ENCODE assay signal across 26 mouse cellular contexts in the genomic region with DNA sequence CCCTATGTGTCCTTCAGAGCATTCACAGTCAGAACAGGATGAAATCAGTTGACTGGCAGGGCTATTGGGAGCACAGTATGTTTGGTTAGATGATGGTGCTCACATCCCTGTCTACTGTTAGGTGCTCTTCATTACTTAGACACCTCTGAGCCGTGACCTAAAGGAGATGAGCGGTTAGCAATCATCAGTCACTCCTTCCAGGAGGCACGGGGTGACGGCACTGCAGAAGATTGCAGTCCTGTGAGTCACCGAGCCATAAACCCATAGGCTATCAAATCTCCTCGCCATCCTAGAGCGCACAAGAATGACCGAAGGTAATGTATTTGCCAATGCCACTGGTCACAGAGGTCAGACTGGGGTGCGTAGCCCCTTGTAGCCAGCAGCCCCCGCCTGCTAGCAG.
DNase-seq lines count a peak whose midpoint lies in the region; ATAC-seq and TF ChIP-seq lines count a peak whose summit lies in the region.
"Had no signal": no experiment of that assay in that cellular context is flagged by ENCODE, and none has a peak within 500 bp of the region (broad histone marks: within the 10 kb centered on the region; RNA-seq: fewer than 3 reads in every experiment).

No protein-coding gene starts in this region.

- no peaks in the 10 kb centered on the region for H3K9me3 ChIP-seq in intestine, embryonic 14.5 days (ENCODE audit: control insufficient read depth, low read length)
- no peaks in the 10 kb centered on the region for H3K9me3 ChIP-seq in intestine, postnatal 0 days (ENCODE audit: control insufficient read depth)
- H3K9me3 ChIP-seq in kidney, embryonic 16.5 days (ENCODE audit: low read length): no peaks in the 10 kb centered on the region
- H3K9me3 ChIP-seq: forebrain, embryonic 13.5 days; heart, embryonic 12.5 days; heart, embryonic 15.5 days; hindbrain, embryonic 10.5 days; hindbrain, embryonic 13.5 days had no signal

- H3K27ac ChIP-seq in intestine, embryonic 14.5 days (ENCODE audit: low read depth): no peak overlapping the region
- no peak overlapping the region for H3K27ac ChIP-seq in intestine, postnatal 0 days (ENCODE audit: low read depth, low read length)
- H3K27ac ChIP-seq in kidney, embryonic 16.5 days (ENCODE audit: low read length): no peak overlapping the region
- H3K27ac ChIP-seq: forebrain, embryonic 10.5 days; forebrain, embryonic 13.5 days; heart, embryonic 15.5 days; hindbrain, embryonic 10.5 days; hindbrain, embryonic 13.5 days had no signal

- H3ac ChIP-seq in myocyte (ENCODE audit: control insufficient read depth, insufficient read length): no peak overlapping the region

- no peak for TF ChIP-seq POLR2A in myocyte (IDR thresholded peaks at IDR 0.05; ENCODE audit: insufficient read length, low read depth)

- no peak overlapping the region for H3K4me3 ChIP-seq in intestine, embryonic 14.5 days (ENCODE audit: low read depth, low read length)
- H3K4me3 ChIP-seq in intestine, postnatal 0 days (ENCODE audit: low read depth, low read length): no peak overlapping the region
- no peak overlapping the region for H3K4me3 ChIP-seq in kidney, embryonic 16.5 days (ENCODE audit: low read length)
- H3K4me3 ChIP-seq in myocyte: no peak overlapping the region
- H3K4me3 ChIP-seq: forebrain, embryonic 10.5 days; forebrain, embryonic 13.5 days; heart, embryonic 12.5 days; heart, embryonic 15.5 days; hindbrain, embryonic 10.5 days; hindbrain, embryonic 13.5 days had no signal

- no peak for TF ChIP-seq CTCF in intestine, postnatal 0 days (IDR thresholded peaks at IDR 0.05; ENCODE audit: low read depth)

- H3K9ac ChIP-seq in intestine, embryonic 14.5 days (ENCODE audit: low read length): no peak overlapping the region
- no peak overlapping the region for H3K9ac ChIP-seq in intestine, postnatal 0 days (ENCODE audit: low read depth, low read length)
- no peak overlapping the region for H3K9ac ChIP-seq in kidney, embryonic 16.5 days (replicated peaks; ENCODE audit: low read length)
- H3K9ac ChIP-seq: forebrain, embryonic 13.5 days; heart, embryonic 12.5 days; heart, embryonic 15.5 days; hindbrain, embryonic 13.5 days had no signal

- no peaks in the 10 kb centered on the region for H3K36me3 ChIP-seq in intestine, embryonic 14.5 days (ENCODE audit: control insufficient read depth, insufficient read depth, low read length)
- H3K36me3 ChIP-seq in intestine, postnatal 0 days (ENCODE audit: control insufficient read depth, insufficient read depth): no peaks in the 10 kb centered on the region
- H3K36me3 ChIP-seq in kidney, embryonic 16.5 days (ENCODE audit: insufficient read depth, low read length): no peaks in the 10 kb centered on the region
- no peaks in the 10 kb centered on the region for H3K36me3 ChIP-seq in myocyte (ENCODE audit: control insufficient read depth, insufficient read depth)
- H3K36me3 ChIP-seq: forebrain, embryonic 10.5 days; G1E; heart, embryonic 12.5 days; heart, embryonic 15.5 days; hindbrain, embryonic 10.5 days; hindbrain, embryonic 13.5 days had no signal

- H3K4me1 ChIP-seq in intestine, embryonic 14.5 days (replicated peaks; ENCODE audit: control insufficient read depth, insufficient read depth, low read length): no peaks in the 10 kb centered on the region; the same call in 1 of the 2 replicates
- H3K4me1 ChIP-seq in intestine, postnatal 0 days (replicated peaks; ENCODE audit: control insufficient read depth, insufficient read depth, low read length): no peaks in the 10 kb centered on the region
- H3K4me1 ChIP-seq in kidney, embryonic 16.5 days (ENCODE audit: insufficient read depth, low read length): peaks cover 17% of the 10 kb centered on the region
- H3K4me1 ChIP-seq: forebrain, embryonic 10.5 days; forebrain, embryonic 13.5 days; heart, embryonic 12.5 days; heart, embryonic 15.5 days; hindbrain, embryonic 10.5 days; hindbrain, embryonic 13.5 days had no signal

- no peak overlapping the region for H3K4me2 ChIP-seq in intestine, embryonic 14.5 days (ENCODE audit: low read length)
- no peak overlapping the region for H3K4me2 ChIP-seq in intestine, postnatal 0 days (replicated peaks; ENCODE audit: low read depth)
- no peak overlapping the region for H3K4me2 ChIP-seq in kidney, embryonic 16.5 days (replicated peaks; ENCODE audit: low read depth, low read length)
- H3K4me2 ChIP-seq in myocyte (ENCODE audit: low read depth): peak overlapping the region; percentile 53
- H3K4me2 ChIP-seq: forebrain, embryonic 13.5 days; heart, embryonic 12.5 days; heart, embryonic 15.5 days; hindbrain, embryonic 13.5 days had no signal

- no peak for ATAC-seq in intestine, embryonic 14.5 days (replicated peaks; ENCODE audit: low FRiP score, low TSS enrichment, low read depth)
- no peak for ATAC-seq in intestine, postnatal 0 days
- peak; percentile 70; the same call in 1 of the 2 replicates for ATAC-seq in kidney, embryonic 16.5 days (ENCODE audit: low FRiP score, low TSS enrichment)
- ATAC-seq: forebrain, embryonic 13.5 days; forebrain, embryonic 16.5 days; hindbrain, embryonic 16.5 days had no signal

- H3K79me2 ChIP-seq in myocyte (ENCODE audit: control insufficient read depth, insufficient read depth): no peaks in the 10 kb centered on the region

- DNase-seq in intestine, embryonic 14.5 days (ENCODE audit: low spot score): peak; percentile 51
- DNase-seq in kidney, adult 9 months: no peak
- DNase-seq in 3T3-L1 (ENCODE audit: low read depth, low spot score): peak; percentile 50
- DNase-seq in spleen, adult 18-20 months: no peak
- DNase-seq: adrenal gland, adult 8-10 months; adrenal gland, postnatal 25 days; cerebellum, adult 11-12 months; cerebellum, adult 8-10 months; cerebellum, postnatal 10 days; gastrocnemius, postnatal 10 days; gastrocnemius, postnatal 36 days; heart, postnatal 10 days; heart, postnatal 36 days had no signal

- no peaks in the 10 kb centered on the region for H3K27me3 ChIP-seq in intestine, embryonic 14.5 days (replicated peaks; ENCODE audit: control insufficient read depth, insufficient read depth, low read length)
- no peaks in the 10 kb centered on the region for H3K27me3 ChIP-seq in intestine, postnatal 0 days (replicated peaks; ENCODE audit: control insufficient read depth, insufficient read depth, low read length)
- H3K27me3 ChIP-seq in kidney, embryonic 16.5 days (ENCODE audit: insufficient read depth, low read length): no peaks in the 10 kb centered on the region
- H3K27me3 ChIP-seq in myocyte (ENCODE audit: control insufficient read depth, insufficient read depth, insufficient read length): no peaks in the 10 kb centered on the region
- H3K27me3 ChIP-seq: CH12.LX; forebrain, embryonic 13.5 days; heart, embryonic 12.5 days; heart, embryonic 15.5 days; hindbrain, embryonic 13.5 days had no signal

- 69% methylated on average over 10 of the region's 10 CpGs for WGBS in intestine, embryonic 14.5 days
- WGBS in intestine, postnatal 0 days: 42% methylated on average over 10 of the region's 10 CpGs
- WGBS in kidney, embryonic 16.5 days: 24% methylated on average over 10 of the region's 10 CpGs

TF ChIP-seq in myocyte, 11 proteins besides CTCF, POLR2A, EP300 and RAD21:
- TF ChIP-seq MYOG (IDR thresholded peaks at IDR 0.05; ENCODE audit: control insufficient read depth in 1 of 3, insufficient read depth in 1 of 3, insufficient read length in 2 of 3, low read depth in 2 of 3) (peak in 1 of 3 experiments; percentile 16), CEBPB (IDR thresholded peaks at IDR 0.05; ENCODE audit: insufficient read depth, poor library complexity, severe bottlenecking) (no peak)

Comparison
In these comparisons a context has a peak if more than half of its experiments do, and no peak if none do; other contexts are left out.
1. DNase-seq: peak in intestine, embryonic 14.5 days (single experiment) and 3T3-L1 (single experiment); none in kidney, adult 9 months (single experiment) and spleen, adult 18-20 months (0 of 2).